Mouse (Mus musculus) heart, embryonic 11.5 days (tissue): Measurements from ENCODE around the gene Glipr1. TPM values are rescaled to one million over a fixed set of nuclear protein-coding genes. Genes with fewer than 3 reads are reported as not detected.

ENCODE experiments used
- ATAC-seq: fragments of 200-750 bp; cut with Nextera tagmentation; replicated peaks from 2 replicates; pipeline ENCODE4 v1.8.0; 2017; ENCODE audit warnings: moderate library complexity; ENCODE audit not compliant: insufficient number of reproducible peaks, low FRiP score, low TSS enrichment
- H3K27ac ChIP-seq: fragments of 300-500 bp; sonication (generic); 2 replicates; pipeline ENCODE4 v1.5.1; 2014; ENCODE audit warnings: mild to moderate bottlenecking, low read depth, low read length
- H3K27me3 ChIP-seq: fragments of 300-500 bp; sonication (generic); 2 replicates; pipeline ENCODE4 v1.6.1; 2014; ENCODE audit warnings: mild to moderate bottlenecking, low read length, mixed read lengths; ENCODE audit not compliant: control insufficient read depth, insufficient read depth
- H3K36me3 ChIP-seq: fragments of 300-500 bp; sonication (generic); 2 replicates; pipeline ENCODE4 v1.6.1; 2014; ENCODE audit warnings: mild to moderate bottlenecking, low read length, moderate library complexity, mixed read lengths; ENCODE audit not compliant: control insufficient read depth, insufficient read depth
- H3K4me1 ChIP-seq: fragments of 300-500 bp; sonication (generic); 2 replicates; pipeline ENCODE4 v1.6.1; 2014; ENCODE audit warnings: low read length; ENCODE audit not compliant: control insufficient read depth, insufficient read depth
- H3K4me2 ChIP-seq: fragments of 300-500 bp; sonication (generic); 2 replicates; pipeline ENCODE4 v1.6.1; 2014; ENCODE audit warnings: mild to moderate bottlenecking, moderate library complexity
- H3K4me3 ChIP-seq: fragments of 300-500 bp; sonication (generic); 2 replicates; pipeline ENCODE4 v1.5.1; 2014; ENCODE audit warnings: low read depth, low read length
- H3K9ac ChIP-seq: fragments of 300-500 bp; sonication (generic); 2 replicates; pipeline ENCODE4 v1.6.1; 2014; ENCODE audit warnings: mild to moderate bottlenecking, low read depth, low read length, moderate library complexity
- H3K9me3 ChIP-seq: fragments of 300-500 bp; sonication (generic); replicated peaks from 2 replicates; pipeline ENCODE4 v1.6.1; 2016; ENCODE audit warnings: low read length; ENCODE audit not compliant: control insufficient read depth
- whole genome bisulfite sequencing: fragments of 180-500 bp; shearing (Covaris S2); extraction: QIAGEN DNeasy Blood & Tissue Kit; methylation state at CpG from one replicate; pipeline ENCODE4 v1.1.7; 2014; ENCODE audit not compliant: insufficient replicate concordance; 5-methylcytosine and 5-hydroxymethylcytosine counted together
- polyA plus RNA-seq: library from polyadenylated mRNA; unstranded; fragments of >200 nt; fragmentation: Nextera tagmentation; extraction: Ambion mirVana; gene quantifications from 2 replicates; pipeline ENCODE4 v1.2.1, GENCODE M21; 2014

Glipr1 gene
- polyA plus RNA-seq, 1 experiment from 2014 or later: 2.1 TPM

- Histone ChIP-seq H3K36me3 (no peaks in the 10 kb centered on the region), H3K4me2 (no peak overlapping the region), H3K27ac (no peak overlapping the region), H3K9me3 (no peaks in the 10 kb centered on the region), H3K4me3 (no peak overlapping the region), H3K4me1 (peaks cover under 1% of the 10 kb centered on the region; the same call in 1 of the 2 replicates), H3K9ac (no peak overlapping the region), H3K27me3 (no peaks in the 10 kb centered on the region)
- 75% methylated on average over 9 of the region's 9 CpGs for WGBS
- no peak for ATAC-seq
Measured at GRCm38 (mm10) chr10:112001756-112002520, 493 bp downstream of the Glipr1 start.

DNA sequence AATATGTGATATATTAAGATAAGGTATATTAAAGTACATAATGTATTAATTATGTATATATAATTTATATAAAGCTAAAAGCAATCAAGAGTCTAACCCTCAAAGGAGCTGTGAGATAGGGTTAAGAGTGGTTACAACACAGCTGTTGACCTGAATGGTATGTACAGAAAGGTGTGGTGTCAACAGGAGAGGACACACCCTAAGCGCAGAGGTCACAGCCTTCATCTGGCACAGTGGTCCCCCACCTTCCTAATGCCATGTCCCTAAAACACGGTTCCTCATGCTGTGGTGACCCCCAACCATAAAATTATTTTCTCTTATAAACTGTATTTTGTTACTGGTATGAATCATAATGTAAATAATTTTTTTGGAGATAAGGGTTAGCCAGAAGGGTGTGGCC lies 1.1 kb downstream of the Glipr1 start:
- no peak for ATAC-seq
- Histone ChIP-seq H3K27ac (no peak overlapping the region), H3K4me3 (no peak overlapping the region), H3K36me3 (no peaks in the 10 kb centered on the region), H3K4me2 (no peak overlapping the region), H3K4me1 (peaks cover 2% of the 10 kb centered on the region; the same call in 1 of the 2 replicates), H3K9ac (no peak overlapping the region), H3K9me3 (no peaks in the 10 kb centered on the region), H3K27me3 (no peaks in the 10 kb centered on the region)
- WGBS: 83% methylated on average over 2 of the region's 2 CpGs

DNA sequence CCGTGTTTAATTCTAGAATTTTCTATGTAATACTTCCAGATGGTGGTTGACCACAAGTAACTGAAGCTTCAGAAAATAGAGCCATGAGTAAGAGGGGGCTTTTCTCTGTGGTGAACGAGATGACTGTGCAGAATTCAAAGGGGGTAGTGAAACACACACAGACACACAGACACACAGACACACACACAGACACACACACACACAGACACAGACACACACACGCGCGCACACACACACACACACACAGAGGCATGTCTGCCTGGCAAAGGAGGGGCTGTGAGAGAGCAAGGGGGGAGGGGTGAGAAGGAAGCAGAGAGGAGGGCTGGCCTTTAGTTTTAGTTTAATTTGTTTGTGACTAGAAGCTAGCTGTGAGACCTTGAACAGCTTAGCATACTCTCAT lies 1.9 kb downstream of the Glipr1 start:
- Histone ChIP-seq H3K27me3 (no peaks in the 10 kb centered on the region), H3K36me3 (no peaks in the 10 kb centered on the region), H3K9ac (no peak overlapping the region), H3K4me3 (no peak overlapping the region), H3K4me1 (peaks cover 2% of the 10 kb centered on the region; the same call in 1 of the 2 replicates), H3K9me3 (no peaks in the 10 kb centered on the region), H3K27ac (no peak overlapping the region), H3K4me2 (no peak overlapping the region)
- 85% methylated on average over 5 of the region's 5 CpGs for WGBS
- ATAC-seq: no peak

DNA sequence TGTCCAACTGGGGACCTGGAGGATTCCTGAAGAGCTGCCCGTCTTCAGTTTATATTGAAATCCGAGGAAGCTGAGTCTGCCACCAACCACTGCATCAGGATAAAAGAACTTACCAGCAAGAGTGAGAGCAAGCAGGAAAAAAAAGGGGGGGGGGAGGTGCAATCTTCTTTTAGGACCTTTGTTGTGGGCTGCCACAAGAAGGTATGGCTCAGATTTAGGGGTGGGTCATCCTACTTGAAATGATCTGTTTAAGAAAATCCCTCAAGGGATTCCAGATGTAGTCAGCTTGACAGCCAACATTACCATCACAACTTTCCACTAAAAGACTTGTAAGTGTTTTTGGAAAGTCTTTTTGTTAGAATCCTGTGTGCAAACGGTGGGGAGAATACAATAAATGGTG lies 2.7 kb downstream of the Glipr1 start:
- 59% methylated on average over 3 of the region's 3 CpGs for WGBS

DNA sequence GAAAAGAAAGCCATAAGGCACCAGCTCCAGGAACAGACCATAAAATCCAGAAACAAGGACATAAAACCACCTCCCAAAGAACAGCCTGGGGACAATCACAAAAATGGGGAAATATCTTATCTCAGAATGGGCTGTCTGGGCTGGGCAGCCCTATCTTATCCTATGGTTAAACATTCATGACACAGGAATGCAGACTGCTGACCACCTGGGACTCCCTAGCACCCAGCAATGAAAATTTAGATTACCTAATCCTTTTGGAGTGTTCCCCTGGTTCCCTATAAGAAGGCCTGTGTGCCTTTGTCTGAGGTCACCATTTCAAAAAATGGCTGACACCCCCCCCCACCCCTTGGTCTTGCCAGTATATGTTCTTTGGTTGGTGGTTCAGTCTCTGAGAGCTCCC lies 4.8 kb downstream of the Glipr1 start:
- no peaks in the 10 kb centered on the region for H3K9me3 ChIP-seq
- no peak for ATAC-seq

More for the DNA sequence above, 2.7 kb downstream of the Glipr1 start:
- Histone ChIP-seq H3K36me3 (no peaks in the 10 kb centered on the region), H3K4me3 (no peak overlapping the region), H3K9me3 (no peaks in the 10 kb centered on the region), H3K27me3 (no peaks in the 10 kb centered on the region), H3K9ac (no peak overlapping the region), H3K27ac (no peak overlapping the region), H3K4me1 (peaks cover 2% of the 10 kb centered on the region; the same call in 1 of the 2 replicates), H3K4me2 (no peak overlapping the region)
- no peak for ATAC-seq

GRCm38 (mm10) chr10:111996911-111997347 lies 5.5 kb downstream of the Glipr1 start:
- peaks cover 2% of the 10 kb centered on the region; the same call in 1 of the 2 replicates for H3K4me1 ChIP-seq
- no peak overlapping the region for H3K4me2 ChIP-seq
- no peak overlapping the region for H3K4me3 ChIP-seq
- 64% methylated on average over 8 of the region's 8 CpGs for WGBS
- H3K9ac ChIP-seq: no peak overlapping the region
- no peaks in the 10 kb centered on the region for H3K9me3 ChIP-seq
- no peak for ATAC-seq
- H3K27ac ChIP-seq: no peak overlapping the region
- H3K27me3 ChIP-seq: no peaks in the 10 kb centered on the region
- H3K36me3 ChIP-seq: no peaks in the 10 kb centered on the region

More for the DNA sequence above, 4.8 kb downstream of the Glipr1 start:
- no peaks in the 10 kb centered on the region for H3K36me3 ChIP-seq
- H3K4me2 ChIP-seq: no peak overlapping the region
- H3K4me1 ChIP-seq: peaks cover 2% of the 10 kb centered on the region; the same call in 1 of the 2 replicates
- H3K27ac ChIP-seq: no peak overlapping the region
- H3K27me3 ChIP-seq: no peaks in the 10 kb centered on the region
- H3K4me3 ChIP-seq: no peak overlapping the region
- H3K9ac ChIP-seq: no peak overlapping the region

DNA sequence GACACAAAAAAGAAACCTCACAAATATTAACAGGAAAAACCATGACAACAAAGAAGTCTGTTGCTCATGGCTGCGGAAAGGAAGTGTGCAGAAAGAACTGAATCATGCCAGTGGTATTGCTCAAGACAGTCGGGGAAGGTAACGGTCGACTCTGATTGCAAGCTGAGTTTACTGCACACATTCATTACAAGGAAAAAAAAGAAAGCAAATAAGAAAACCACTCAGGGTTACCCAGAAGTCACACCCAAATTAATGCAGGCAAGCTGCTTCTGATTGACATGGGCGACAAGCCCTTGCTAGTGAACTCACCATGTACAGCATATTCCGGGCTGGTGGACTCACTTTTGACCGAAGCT lies 5.9 kb downstream of the Glipr1 start:
- Histone ChIP-seq H3K4me2 (no peak overlapping the region), H3K36me3 (no peaks in the 10 kb centered on the region), H3K27me3 (no peaks in the 10 kb centered on the region), H3K4me3 (no peak overlapping the region), H3K27ac (no peak overlapping the region), H3K9me3 (no peaks in the 10 kb centered on the region), H3K9ac (no peak overlapping the region), H3K4me1 (peaks cover 2% of the 10 kb centered on the region; the same call in 1 of the 2 replicates)
- 86% methylated on average over 7 of the region's 7 CpGs for WGBS
- ATAC-seq: no peak

DNA sequence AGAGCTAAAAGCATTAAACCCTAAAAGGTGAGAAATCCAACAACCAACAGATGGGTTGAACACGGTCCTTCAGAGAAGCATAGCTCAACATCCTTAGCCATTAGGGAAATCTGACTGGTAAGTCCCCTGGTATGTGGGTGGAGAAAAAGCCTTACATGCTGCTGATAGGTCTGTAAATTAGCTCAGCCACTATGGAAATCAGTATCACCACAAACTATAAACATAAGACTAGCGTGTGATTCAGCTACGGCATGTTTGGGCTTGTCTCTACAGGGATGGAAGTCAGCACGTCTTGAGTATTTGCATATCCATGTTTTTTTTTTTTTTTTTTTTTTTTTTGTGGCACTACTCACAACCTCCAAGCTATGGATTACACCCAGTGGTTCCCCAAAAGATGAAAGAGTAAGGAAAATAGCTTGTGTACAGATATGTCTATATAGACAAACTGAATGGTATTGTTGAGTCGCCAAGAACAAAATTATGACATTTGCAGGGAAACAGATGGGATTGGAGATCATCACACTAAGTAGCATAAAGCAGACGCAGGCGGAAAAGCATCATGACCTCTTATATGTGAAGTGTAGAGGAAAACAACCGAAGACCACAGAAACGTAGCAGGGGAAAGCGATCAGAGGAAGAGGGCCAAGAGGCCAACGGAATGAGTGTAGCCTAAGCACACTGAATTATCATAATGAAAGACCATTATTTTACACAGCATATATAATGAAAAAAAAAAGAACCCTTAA lies 6.5 kb downstream of the Glipr1 start:
- no peak overlapping the region for H3K27ac ChIP-seq
- no peak overlapping the region for H3K4me3 ChIP-seq
- no peak overlapping the region for H3K9ac ChIP-seq
- WGBS: 86% methylated on average over 11 of the region's 11 CpGs
- H3K27me3 ChIP-seq: no peaks in the 10 kb centered on the region
- H3K9me3 ChIP-seq: no peaks in the 10 kb centered on the region
- H3K4me1 ChIP-seq: peaks cover 2% of the 10 kb centered on the region; the same call in 1 of the 2 replicates
- no peak for ATAC-seq
- no peaks in the 10 kb centered on the region for H3K36me3 ChIP-seq
- no peak overlapping the region for H3K4me2 ChIP-seq
